Mouse (Mus musculus): ENCODE data around the gene Itga9.

The Itga9 gene

GRCm38 (mm10) chr9:118607701-118608401 is 1.4 kb downstream of the Itga9 start:
- DNase-seq: no peak

GRCm38 (mm10) chr9:118608556-118608955 is 2.1 kb downstream of the Itga9 start:
- no peak for DNase-seq

GRCm38 (mm10) chr9:118610060-118610459 is 3.6 kb downstream of the Itga9 start:
- DNase-seq: peak; percentile 47

GRCm38 (mm10) chr9:118611111-118611541 is 4.6 kb downstream of the Itga9 start:
- peak; percentile 52 for DNase-seq

- no peak for DNase-seq
These were observed 5.6 kb downstream of the Itga9 start for GRCm38 (mm10) chr9:118611958-118612581.

GRCm38 (mm10) chr9:118617237-118617636 is 10.7 kb downstream of the Itga9 start:
- no peak for DNase-seq

GRCm38 (mm10) chr9:118618732-118619250 is 12.3 kb downstream of the Itga9 start:
- no peak for DNase-seq

GRCm38 (mm10) chr9:118620807-118621206 is 14.3 kb downstream of the Itga9 start:
- DNase-seq: no peak

- no peak for DNase-seq
These were observed 15.2 kb downstream of the Itga9 start for GRCm38 (mm10) chr9:118621691-118622090.

GRCm38 (mm10) chr9:118622376-118623166 is 16.1 kb downstream of the Itga9 start:
- DNase-seq: peak; percentile 49

- DNase-seq: no peak
These were observed 17.0 kb downstream of the Itga9 start for GRCm38 (mm10) chr9:118623483-118623882.

- no peak for DNase-seq
These were observed 17.7 kb downstream of the Itga9 start for GRCm38 (mm10) chr9:118624146-118624545.

GRCm38 (mm10) chr9:118629763-118630379 is 23.4 kb downstream of the Itga9 start:
- DNase-seq: no peak

GRCm38 (mm10) chr9:118631775-118632757 is 25.6 kb downstream of the Itga9 start:
- DNase-seq: no peak

GRCm38 (mm10) chr9:118632758-118633143 is 26.3 kb downstream of the Itga9 start:
- no peak for DNase-seq

GRCm38 (mm10) chr9:118638642-118639210 is 32.2 kb downstream of the Itga9 start:
- DNase-seq: no peak

- DNase-seq: no peak
These were observed 39.3 kb downstream of the Itga9 start for GRCm38 (mm10) chr9:118645698-118646355.

GRCm38 (mm10) chr9:118647495-118647894 is 41.0 kb downstream of the Itga9 start:
- DNase-seq: no peak

GRCm38 (mm10) chr9:118650976-118651375 is 44.5 kb downstream of the Itga9 start:
- no peak for DNase-seq

GRCm38 (mm10) chr9:118651939-118652338 is 45.4 kb downstream of the Itga9 start:
- no peak for DNase-seq

- DNase-seq: no peak
These were observed 46.9 kb downstream of the Itga9 start for GRCm38 (mm10) chr9:118653436-118653835.
